23 mouse cellular contexts compared by ENCODE assay signal in the genomic region with DNA sequence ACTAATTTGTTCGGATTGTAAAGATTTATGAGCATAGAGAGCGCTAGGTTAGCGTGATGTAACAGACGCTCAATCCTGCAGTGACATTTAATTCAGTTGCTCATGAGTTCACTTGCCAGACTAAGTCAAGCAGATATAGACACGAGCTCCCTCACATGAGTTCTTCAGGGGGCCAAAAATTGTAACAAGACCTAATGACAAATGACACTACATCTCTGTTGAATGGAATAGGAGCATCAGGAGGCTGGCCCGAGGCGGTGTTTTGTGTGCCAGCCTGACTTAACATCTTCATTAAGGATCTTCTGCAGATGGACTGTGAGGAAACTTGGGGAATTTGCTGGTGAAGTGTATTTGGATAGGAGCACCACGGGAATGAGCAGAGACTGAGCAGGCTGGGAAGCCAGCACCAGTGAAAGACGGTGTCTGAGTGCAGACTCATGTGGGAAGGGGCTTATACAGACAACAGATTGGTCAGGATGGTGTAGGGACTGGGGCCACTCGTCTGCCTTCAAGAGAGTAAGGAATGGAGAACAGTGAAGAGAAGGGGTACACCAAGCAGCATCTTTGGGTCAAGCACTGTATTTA.
DNase-seq lines count a peak whose midpoint lies in the region; ATAC-seq lines count a peak whose summit lies in the region.
"Had no signal": no experiment of that assay in that cellular context is flagged by ENCODE, and none has a peak within 500 bp of the region (broad histone marks: within the 10 kb centered on the region; RNA-seq: fewer than 3 reads in every experiment).

No protein-coding gene starts in this region.

- no peak overlapping the region for H3K4me3 ChIP-seq in midbrain, embryonic 11.5 days (ENCODE audit: low read depth, low read length)
- no peak overlapping the region for H3K4me3 ChIP-seq in midbrain, embryonic 10.5 days
- H3K4me3 ChIP-seq: embryonic facial prominence, embryonic 15.5 days; heart, embryonic 12.5 days; hindbrain, embryonic 12.5 days; left cerebral cortex, adult 2 months; lung, embryonic 15.5 days; midbrain, embryonic 12.5 days had no signal

- H3K4me2 ChIP-seq in midbrain, embryonic 11.5 days = no peak overlapping the region
- H3K4me2 ChIP-seq: embryonic facial prominence, embryonic 15.5 days; heart, embryonic 12.5 days; hindbrain, embryonic 12.5 days; liver, embryonic 11.5 days; lung, embryonic 15.5 days; midbrain, embryonic 12.5 days had no signal

- H3K4me1 ChIP-seq in midbrain, embryonic 11.5 days (ENCODE audit: control insufficient read depth, insufficient read depth, low read length) = no peaks in the 10 kb centered on the region
- H3K4me1 ChIP-seq in midbrain, embryonic 10.5 days = no peaks in the 10 kb centered on the region
- H3K4me1 ChIP-seq: embryonic facial prominence, embryonic 15.5 days; hindbrain, embryonic 12.5 days; midbrain, embryonic 12.5 days had no signal

- H3K9ac ChIP-seq in midbrain, embryonic 11.5 days (ENCODE audit: low read length) = no peak overlapping the region
- H3K9ac ChIP-seq: embryonic facial prominence, embryonic 15.5 days; heart, embryonic 12.5 days; hindbrain, embryonic 12.5 days; lung, embryonic 15.5 days; midbrain, embryonic 12.5 days had no signal

- no peaks in the 10 kb centered on the region for H3K36me3 ChIP-seq in midbrain, embryonic 11.5 days (ENCODE audit: control insufficient read depth, insufficient read depth, low read length)
- H3K36me3 ChIP-seq in midbrain, embryonic 10.5 days = no peaks in the 10 kb centered on the region
- H3K36me3 ChIP-seq: embryonic facial prominence, embryonic 15.5 days; hindbrain, embryonic 12.5 days; lung, embryonic 15.5 days; midbrain, embryonic 12.5 days had no signal

- no peaks in the 10 kb centered on the region for H3K9me3 ChIP-seq in midbrain, embryonic 11.5 days (ENCODE audit: control insufficient read depth, low read length)
- no peaks in the 10 kb centered on the region for H3K9me3 ChIP-seq in midbrain, embryonic 10.5 days (replicated peaks)
- H3K9me3 ChIP-seq: embryonic facial prominence, embryonic 15.5 days; heart, embryonic 12.5 days; hindbrain, embryonic 12.5 days; lung, embryonic 15.5 days; midbrain, embryonic 12.5 days had no signal

- WGBS in midbrain, embryonic 11.5 days = 84% methylated on average over 10 of the region's 10 CpGs
- 88% methylated on average over 10 of the region's 10 CpGs for WGBS in midbrain, embryonic 10.5 days

- DNase-seq in heart, adult 11 months = peak; percentile 61
- DNase-seq in heart, adult 9 months (ENCODE audit: low spot score in 2 of 2) = no peak
- DNase-seq in midbrain, embryonic 11.5 days (ENCODE audit: low spot score, missing footprints) = peak; percentile 57
- no peak for DNase-seq in midbrain, embryonic 10.5 days (ENCODE audit: low spot score)
- peak; percentile 24 to 63 for DNase-seq in lung, postnatal 4 days
- peak; percentile 29 for DNase-seq in skeletal muscle tissue, adult 2 months (ENCODE audit: low read depth, low spot score)
- DNase-seq in adrenal gland, postnatal 14 days = no peak
- DNase-seq: adrenal gland, adult 8-10 months; cerebellum, postnatal 36 days; heart, postnatal 14 days; kidney, adult 8-10 months; kidney, postnatal 25 days; layer of hippocampus, adult 9-11 months; right cerebral cortex, adult 18-20 months; spleen, adult 18-20 months; thymus, postnatal 25 days had no signal

- no peaks in the 10 kb centered on the region for H3K27me3 ChIP-seq in midbrain, embryonic 11.5 days (ENCODE audit: control insufficient read depth, insufficient read depth, low read length)
- H3K27me3 ChIP-seq in midbrain, embryonic 10.5 days (ENCODE audit: low read depth, poor library complexity, severe bottlenecking) = no peaks in the 10 kb centered on the region
- H3K27me3 ChIP-seq: embryonic facial prominence, embryonic 15.5 days; heart, embryonic 12.5 days; hindbrain, embryonic 12.5 days; lung, embryonic 15.5 days; midbrain, embryonic 12.5 days had no signal

- no peak for ATAC-seq in midbrain, embryonic 11.5 days (ENCODE audit: low FRiP score)

- H3K27ac ChIP-seq in midbrain, embryonic 11.5 days (ENCODE audit: low read depth, low read length) = no peak overlapping the region
- H3K27ac ChIP-seq in midbrain, embryonic 10.5 days (replicated peaks) = no peak overlapping the region
- H3K27ac ChIP-seq: embryonic facial prominence, embryonic 15.5 days; hindbrain, embryonic 12.5 days; left cerebral cortex, adult 2 months; lung, embryonic 15.5 days; midbrain, embryonic 12.5 days had no signal

Comparison
In these comparisons a context has a peak if more than half of its experiments do, and no peak if none do; other contexts are left out.
1. DNase-seq: peak in heart, adult 11 months (single experiment), midbrain, embryonic 11.5 days (single experiment), lung, postnatal 4 days (2 of 2) and skeletal muscle tissue, adult 2 months (single experiment); none in heart, adult 9 months (0 of 2), midbrain, embryonic 10.5 days (single experiment) and adrenal gland, postnatal 14 days (single experiment).